In genomic region chr2:93192182-93192560, GRCm38 (mm10) we compare ENCODE assay signal across 12 mouse cellular contexts. TPM values are rescaled to one million over a fixed set of nuclear protein-coding genes. Genes with fewer than 3 reads are reported as not detected.
DNase-seq lines count a peak whose midpoint lies in the region; ATAC-seq and TF ChIP-seq lines count a peak whose summit lies in the region.
"Had no signal": no experiment of that assay in that cellular context is flagged by ENCODE, and none has a peak within 500 bp of the region (broad histone marks: within the 10 kb centered on the region; RNA-seq: fewer than 3 reads in every experiment).

No protein-coding gene starts in this region.

- H3K36me3 ChIP-seq in liver, postnatal 0 days (replicated peaks; ENCODE audit: insufficient read depth, low read length) = no peaks in the 10 kb centered on the region
- H3K36me3 ChIP-seq in forebrain, embryonic 15.5 days = 0 out of 2 replicates have a peak, but pooled peaks cover under 1% of the 10 kb centered on the region
- H3K36me3 ChIP-seq in midbrain, embryonic 14.5 days (ENCODE audit: control insufficient read depth, insufficient read depth, low read length) = peaks cover 8% of the 10 kb centered on the region; the same call in 1 of the 2 replicates
- H3K36me3 ChIP-seq: G1E; liver, embryonic 12.5 days had no signal

- TF ChIP-seq CTCF in liver, postnatal 0 days (IDR thresholded peaks at IDR 0.05; ENCODE audit: low read depth) = no peak
- TF ChIP-seq CTCF in left cerebral cortex, adult 2 months (IDR thresholded peaks at IDR 0.05) = no peak

- no peak for TF ChIP-seq EP300 in liver, postnatal 0 days (IDR thresholded peaks at IDR 0.05; ENCODE audit: low read depth)

- H3K4me2 ChIP-seq in liver, postnatal 0 days (ENCODE audit: low read depth, low read length) = peak overlapping the region; percentile 22; the same call in 1 of the 2 replicates
- H3K4me2 ChIP-seq in forebrain, embryonic 15.5 days (replicated peaks) = peak overlapping the region; percentile 70
- H3K4me2 ChIP-seq in midbrain, embryonic 14.5 days (ENCODE audit: low read length) = peak overlapping the region; percentile 87
- H3K4me2 ChIP-seq: liver, embryonic 12.5 days had no signal

- WGBS in liver, postnatal 0 days (ENCODE audit: insufficient replicate concordance) = 31% methylated on average over 9 of the region's 9 CpGs
- 48% methylated on average over 9 of the region's 9 CpGs for WGBS in forebrain, embryonic 15.5 days
- WGBS in midbrain, embryonic 14.5 days = 34% methylated on average over 9 of the region's 9 CpGs

- intact Hi-C loops in left cerebral cortex, adult 2 months (cut with DNase I) = no loop called here

- peaks cover 18% of the 10 kb centered on the region for H3K4me1 ChIP-seq in liver, postnatal 0 days (ENCODE audit: insufficient read depth)
- peaks cover 68% of the 10 kb centered on the region for H3K4me1 ChIP-seq in forebrain, embryonic 15.5 days
- H3K4me1 ChIP-seq in midbrain, embryonic 14.5 days (ENCODE audit: control insufficient read depth, insufficient read depth, low read length) = peaks cover 62% of the 10 kb centered on the region

- no peak for DNase-seq in liver, postnatal 0 days
- DNase-seq in liver = no peak
- DNase-seq in midbrain, embryonic 14.5 days = no peak
- DNase-seq in thymus, postnatal 14 days = peak; percentile 85
- no peak for DNase-seq in frontal cortex, adult 2 months (ENCODE audit: extremely low spot score in 1 of 2, low spot score in 1 of 2)
- no peak for DNase-seq in left cerebral cortex, adult 2 months (ENCODE audit: extremely low spot score in 1 of 2, low spot score in 2 of 2)
- no peak for DNase-seq in right cerebral cortex, adult 2 months (ENCODE audit: low spot score in 2 of 2)
- DNase-seq: kidney, adult 11 months had no signal

- H3K27me3 ChIP-seq in liver, postnatal 0 days (ENCODE audit: insufficient read depth, low read length) = peaks cover 24% of the 10 kb centered on the region
- no peaks in the 10 kb centered on the region for H3K27me3 ChIP-seq in forebrain, embryonic 15.5 days
- no peaks in the 10 kb centered on the region for H3K27me3 ChIP-seq in midbrain, embryonic 14.5 days (ENCODE audit: control insufficient read depth, insufficient read depth, low read length)

- no peak overlapping the region for H3K4me3 ChIP-seq in liver, postnatal 0 days (ENCODE audit: low read depth, low read length)
- H3K4me3 ChIP-seq in forebrain, embryonic 15.5 days = no peak overlapping the region
- H3K4me3 ChIP-seq in midbrain, embryonic 14.5 days (replicated peaks; ENCODE audit: low read depth, low read length) = peak overlapping the region; percentile 20; the same call in 1 of the 2 replicates
- H3K4me3 ChIP-seq in left cerebral cortex, adult 2 months = no peak overlapping the region
- H3K4me3 ChIP-seq: erythroblast, embryonic 14.5 days; liver, embryonic 12.5 days had no signal

- no peak overlapping the region for H3K9ac ChIP-seq in liver, postnatal 0 days (replicated peaks)
- peak overlapping the region; percentile 8; the same call in 1 of the 2 replicates for H3K9ac ChIP-seq in forebrain, embryonic 15.5 days (replicated peaks)
- H3K9ac ChIP-seq in midbrain, embryonic 14.5 days (replicated peaks; ENCODE audit: low read length) = peak overlapping the region; percentile 44
- H3K9ac ChIP-seq: liver, embryonic 12.5 days had no signal

- no peaks in the 10 kb centered on the region for H3K9me3 ChIP-seq in liver, postnatal 0 days (ENCODE audit: low read length)
- H3K9me3 ChIP-seq in forebrain, embryonic 15.5 days = no peaks in the 10 kb centered on the region
- H3K9me3 ChIP-seq in midbrain, embryonic 14.5 days (ENCODE audit: control insufficient read depth, low read length) = no peaks in the 10 kb centered on the region
- H3K9me3 ChIP-seq: G1E; liver, embryonic 12.5 days had no signal

- ATAC-seq in liver, postnatal 0 days = peak; percentile 24
- no peak for ATAC-seq in forebrain, embryonic 15.5 days (replicated peaks)
- no peak for ATAC-seq in midbrain, embryonic 14.5 days (ENCODE audit: low FRiP score, low TSS enrichment)
- ATAC-seq: liver, embryonic 12.5 days had no signal

- peak overlapping the region; percentile 41 for H3K27ac ChIP-seq in liver, postnatal 0 days (ENCODE audit: low read depth)
- H3K27ac ChIP-seq in forebrain, embryonic 15.5 days (replicated peaks) = peak overlapping the region; percentile 9; the same call in 1 of the 2 replicates
- peak overlapping the region; percentile 62 for H3K27ac ChIP-seq in midbrain, embryonic 14.5 days (replicated peaks; ENCODE audit: low read depth, low read length)
- no peak overlapping the region for H3K27ac ChIP-seq in left cerebral cortex, adult 2 months
- H3K27ac ChIP-seq: liver, embryonic 12.5 days had no signal

RNA-seq across cellular contexts. Expression of gene Trp53i11, which starts 4.8 kb away (rescaled TPM):
- polyA plus RNA-seq in liver, postnatal 0 days (2015; fragmentation: Nextera tagmentation; extraction: Ambion mirVana) = 4.0 and 5.7 TPM in 2 replicates
- polyA plus RNA-seq in forebrain, embryonic 15.5 days (2015; fragmentation: Nextera tagmentation; extraction: Ambion mirVana) = 90.5 and 110 TPM in 2 replicates
- 122 and 165 TPM in 2 replicates for polyA plus RNA-seq in midbrain, embryonic 14.5 days (2014; fragmentation: Nextera tagmentation; extraction: Ambion mirVana)
- polyA plus RNA-seq in frontal cortex, adult 2 months (2012; rRNA removed) = 80.4 and 85.9 TPM in 2 replicates
- 100 to 1,000 TPM; 111 to 112 TPM for total RNA-seq in left cerebral cortex, adult 2 months (2021)
- total RNA-seq: G1E had no signal
- polyA plus RNA-seq: G1E had no signal

Comparison
In these comparisons a context has a peak if more than half of its experiments do, and no peak if none do; other contexts are left out.
1. H3K4me2 ChIP-seq: peak in every context shown above with its lines; median percentile 87 in midbrain, embryonic 14.5 days; 70 in forebrain, embryonic 15.5 days; 22 in liver, postnatal 0 days.
2. RNA of gene Trp53i11, which starts 4.8 kb away (polyA plus RNA-seq): 122 to 165 TPM in midbrain, embryonic 14.5 days, 90.5 to 110 TPM in forebrain, embryonic 15.5 days and 80.4 to 85.9 TPM in frontal cortex, adult 2 months; 4.0 to 5.7 TPM in liver, postnatal 0 days; every median in the first group is over 10 times any median in the second.